Mouse (Mus musculus) heart, adult 2 months (tissue): ENCODE results near the gene Gabbr2. TPM values are rescaled to one million over a fixed set of nuclear protein-coding genes. Genes with fewer than 3 reads are reported as not detected.

Source experiments
- DNase-seq, 2 experiments: peaks; one replicate each; pipeline ENCODE4 v3.0.0; 2021
- H3K27ac ChIP-seq: fragments of 200-600 bp; 2 replicates; pipeline ENCODE4 v1.8.1; 2022
- H3K27me3 ChIP-seq: fragments of 200-500 bp; 2 replicates; pipeline ENCODE4 v1.6.1; 2012; ENCODE audit warnings: mild to moderate bottlenecking, low read length, inconsistent platforms, mixed read lengths; ENCODE audit not compliant: control insufficient read depth, insufficient read depth
- H3K36me3 ChIP-seq: fragments of 200-500 bp; 2 replicates; pipeline ENCODE4 v1.6.1; 2012; ENCODE audit warnings: low read length, inconsistent platforms; ENCODE audit not compliant: control insufficient read depth, insufficient read depth
- H3K4me1 ChIP-seq: fragments of 200-500 bp; 2 replicates; pipeline ENCODE4 v1.6.1; 2011; ENCODE audit warnings: low read length; ENCODE audit not compliant: control insufficient read depth, insufficient read depth
- H3K4me3 ChIP-seq: fragments of 200-600 bp; 2 replicates; pipeline ENCODE4 v1.8.1; 2022
- H3K79me2 ChIP-seq: fragments of 200-500 bp; replicated peaks from 2 replicates; pipeline ENCODE4 v1.6.1; 2012; ENCODE audit warnings: mild to moderate bottlenecking, inconsistent platforms, low read length, moderate library complexity, mixed read lengths; ENCODE audit not compliant: control insufficient read depth, insufficient read depth
- H3K9ac ChIP-seq: fragments of 200-500 bp; 2 replicates; pipeline ENCODE4 v1.6.1; 2012; ENCODE audit warnings: low read depth, mild to moderate bottlenecking, control low read depth, inconsistent platforms, low read length, mixed read lengths
- CTCF ChIP-seq: fragments of 200-600 bp; IDR thresholded peaks from 2 replicates; pipeline ENCODE4 v1.8.1; 2022; ENCODE audit warnings: antibody characterized with exemption, mild to moderate bottlenecking, moderate library complexity
- EP300 ChIP-seq: fragments of 200-500 bp; IDR thresholded peaks from 2 replicates; pipeline ENCODE4 v1.6.1; 2011; ENCODE audit warnings: low read depth, low read length, control low read depth; ENCODE audit not compliant: insufficient read depth
- POLR2A ChIP-seq: fragments of 200-500 bp; IDR thresholded peaks from 2 replicates; pipeline ENCODE4 v1.6.1; 2011; ENCODE audit warnings: mild to moderate bottlenecking, low read depth, low read length, control low read depth; ENCODE audit not compliant: insufficient read depth
- WGBS: fragments of 180-500 bp; shearing (Covaris S2); methylation state at CpG from one replicate; pipeline ENCODE4 v1.1.7; 2018; 5-methylcytosine and 5-hydroxymethylcytosine counted together
- intact Hi-C: fragments of 180-260 bp; cut with DNase I; formaldehyde crosslinking; loops from one replicate; pipeline ENCODE4 v1.15.1; 2025
- polyA plus RNA-seq: library from polyadenylated mRNA; depleted of rRNA; stranded (reverse); fragments of >200 nt; gene quantifications from 2 replicates; pipeline ENCODE4 v1.2.3, GENCODE M21; 2012
- total RNA-seq, 2 experiments: library from RNA; stranded (reverse); gene quantifications; 2 replicates each; pipeline ENCODE4 v1.2.3; 2021

Gene Gabbr2
- total and polyA plus RNA-seq, 3 experiments, result 0.09 to 0.18 TPM; not detected in 1

- no peak for TF ChIP-seq EP300
- TF ChIP-seq POLR2A, result no peak
- TF ChIP-seq CTCF, result no peak
- Histone ChIP-seq H3K4me1 (peaks cover 5% of the 10 kb centered on the region; the same call in 1 of the 2 replicates), H3K4me3 (no peak overlapping the region), H3K27me3 (no peaks in the 10 kb centered on the region), H3K9ac (no peak overlapping the region), H3K36me3 (no peaks in the 10 kb centered on the region), H3K79me2 (no peaks in the 10 kb centered on the region), H3K27ac (no peak overlapping the region)
- intact Hi-C loops, result no loop called here
- 70% methylated on average over 9 of the region's 9 CpGs for WGBS
- DNase-seq, result no peak
Measured at GRCm38 (mm10) chr4:46729306-46730042, 262.2 kb downstream of the Gabbr2 start.

- intact Hi-C loops, result no loop called here
- TF ChIP-seq EP300 (no peak), POLR2A (no peak), CTCF (no peak)
- H3K4me1 ChIP-seq, result peaks cover 5% of the 10 kb centered on the region; the same call in 1 of the 2 replicates
- no peak overlapping the region for H3K9ac ChIP-seq
- H3K79me2 ChIP-seq, result no peaks in the 10 kb centered on the region
- no peaks in the 10 kb centered on the region for H3K36me3 ChIP-seq
- H3K27ac ChIP-seq, result no peak overlapping the region
- no peak overlapping the region for H3K4me3 ChIP-seq
- no peaks in the 10 kb centered on the region for H3K27me3 ChIP-seq
- no peak for DNase-seq
- WGBS, result 42% methylated on average over 1 of the region's 1 CpGs
Measured at GRCm38 (mm10) chr4:46728231-46728630, 263.4 kb downstream of the Gabbr2 start.

GRCm38 (mm10) chr4:46727153-46727552 lies 264.5 kb downstream of the Gabbr2 start:
- DNase-seq, result peak in 1 of 2 experiments; percentile 11
- H3K79me2 ChIP-seq, result no peaks in the 10 kb centered on the region
- intact Hi-C loops, result no loop called here
- TF ChIP-seq EP300 (0 out of 2 replicates have a peak, but pooled peaks have one; percentile 9), CTCF (no peak)
- H3K4me3 ChIP-seq, result no peak overlapping the region
- no peaks in the 10 kb centered on the region for H3K27me3 ChIP-seq
- 65% methylated on average over 11 of the region's 11 CpGs for WGBS
- no peaks in the 10 kb centered on the region for H3K36me3 ChIP-seq
- no peak overlapping the region for H3K9ac ChIP-seq
- H3K4me1 ChIP-seq, result peaks cover 5% of the 10 kb centered on the region; the same call in 1 of the 2 replicates
- no peak overlapping the region for H3K27ac ChIP-seq

GRCm38 (mm10) chr4:46720821-46721557 lies 270.7 kb downstream of the Gabbr2 start:
- TF ChIP-seq POLR2A (no peak), EP300 (no peak), CTCF (no peak)
- 65% methylated on average over 16 of the region's 16 CpGs for WGBS
- Histone ChIP-seq H3K36me3 (no peaks in the 10 kb centered on the region), H3K27ac (no peak overlapping the region), H3K4me1 (no peaks in the 10 kb centered on the region), H3K79me2 (no peaks in the 10 kb centered on the region), H3K9ac (no peak overlapping the region), H3K27me3 (no peaks in the 10 kb centered on the region), H3K4me3 (no peak overlapping the region)
- DNase-seq, result no peak
- intact Hi-C loops, result no loop called here

GRCm38 (mm10) chr4:46720070-46720469 lies 271.6 kb downstream of the Gabbr2 start:
- WGBS, result 56% methylated on average over 1 of the region's 1 CpGs
- Histone ChIP-seq H3K27ac (no peak overlapping the region), H3K79me2 (no peaks in the 10 kb centered on the region), H3K36me3 (no peaks in the 10 kb centered on the region), H3K4me3 (no peak overlapping the region), H3K4me1 (no peaks in the 10 kb centered on the region), H3K9ac (no peak overlapping the region), H3K27me3 (no peaks in the 10 kb centered on the region)
- TF ChIP-seq POLR2A, result no peak
- no peak for TF ChIP-seq EP300
- peak; percentile 58 for TF ChIP-seq CTCF
- DNase-seq, result no peak
- intact Hi-C loops, result no loop called here

GRCm38 (mm10) chr4:46718624-46719023 lies 273.0 kb downstream of the Gabbr2 start:
- H3K27ac ChIP-seq, result no peak overlapping the region
- no peaks in the 10 kb centered on the region for H3K4me1 ChIP-seq
- no peak overlapping the region for H3K4me3 ChIP-seq
- intact Hi-C loops, result no loop called here
- H3K79me2 ChIP-seq, result no peaks in the 10 kb centered on the region
- H3K36me3 ChIP-seq, result no peaks in the 10 kb centered on the region
- no peaks in the 10 kb centered on the region for H3K27me3 ChIP-seq
- TF ChIP-seq EP300 (no peak), POLR2A (no peak), CTCF (no peak)
- no peak overlapping the region for H3K9ac ChIP-seq
- 49% methylated on average over 7 of the region's 7 CpGs for WGBS
- DNase-seq, result no peak
